Mouse (Mus musculus) adrenal gland, postnatal 36 days (tissue): ENCODE measurements at regions not wholly inside any gene's neighbourhood (a gene's known extent, or its start where the extent isn't known, plus 50 kb on each side); places are given as distances from the start of the nearest gene placed in this dataset. TPM values are rescaled to one million over a fixed set of nuclear protein-coding genes. Genes with fewer than 3 reads are reported as not detected.

Source experiments
- microRNA-seq: library from miRNA; unstranded; fragments of <30 nt; microRNA quantifications from one replicate; pipeline ENCODE4 v1.2.0, GENCODE M21; 2021

Small RNA genes lying in the stretch of these regions (microRNA-seq; reads per million reads assigned to microRNA genes)
- not detected for gene Gm24973
